Mouse (Mus musculus): ENCODE measurements around the gene Gtf2a2.
"Not testable (repeated sequence)": the region's sequence is repeated elsewhere in the genome, so short reads cannot be mapped to it uniquely, and the experiment has no call there.

Gtf2a2 gene

DNA sequence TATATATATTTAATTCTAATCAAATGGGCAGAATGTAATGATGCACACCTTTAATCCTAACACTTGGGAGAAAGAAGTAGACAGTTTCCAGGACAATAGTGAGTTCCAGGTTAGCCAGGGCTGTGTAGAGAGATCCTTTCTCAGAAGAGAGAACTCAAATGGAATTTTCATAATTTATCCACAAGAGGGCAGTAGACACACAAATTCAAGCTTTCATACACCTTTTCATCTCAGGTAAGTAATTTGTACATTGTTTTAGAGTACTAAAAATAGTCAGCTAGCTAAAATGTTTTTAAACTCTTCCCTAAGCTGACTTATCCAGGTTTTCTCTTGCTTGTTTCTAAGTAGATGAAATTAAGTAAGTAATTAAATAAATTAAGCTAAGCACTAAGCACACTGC lies 6.5 kb downstream of the Gtf2a2 start:
- peak in 1 of 2 experiments; percentile 41 for DNase-seq (ENCODE audit: inconsistent age in 2 of 2, low spot score in 1 of 2)

DNA sequence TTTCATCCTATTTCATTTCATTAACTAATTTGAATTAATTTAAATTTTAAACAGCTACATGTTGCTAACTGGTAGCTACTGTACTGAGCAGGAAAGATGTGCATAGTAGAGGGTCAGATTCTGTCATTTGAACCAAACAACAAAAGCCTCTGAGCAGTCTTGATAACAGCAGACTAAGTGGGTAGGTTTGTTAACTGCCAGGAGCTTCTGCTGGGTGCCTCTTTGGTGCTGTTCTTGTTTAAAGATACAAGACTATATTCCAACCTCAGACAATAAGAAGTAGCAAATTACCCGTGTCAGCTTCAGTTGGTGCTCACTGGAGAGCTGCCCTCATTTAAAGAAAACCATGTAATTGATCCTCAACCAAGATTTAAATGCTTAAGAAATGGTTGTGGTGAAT lies 9.3 kb downstream of the Gtf2a2 start:
- DNase-seq (ENCODE audit: inconsistent age in 2 of 2, low spot score in 1 of 2), result no peak

DNA sequence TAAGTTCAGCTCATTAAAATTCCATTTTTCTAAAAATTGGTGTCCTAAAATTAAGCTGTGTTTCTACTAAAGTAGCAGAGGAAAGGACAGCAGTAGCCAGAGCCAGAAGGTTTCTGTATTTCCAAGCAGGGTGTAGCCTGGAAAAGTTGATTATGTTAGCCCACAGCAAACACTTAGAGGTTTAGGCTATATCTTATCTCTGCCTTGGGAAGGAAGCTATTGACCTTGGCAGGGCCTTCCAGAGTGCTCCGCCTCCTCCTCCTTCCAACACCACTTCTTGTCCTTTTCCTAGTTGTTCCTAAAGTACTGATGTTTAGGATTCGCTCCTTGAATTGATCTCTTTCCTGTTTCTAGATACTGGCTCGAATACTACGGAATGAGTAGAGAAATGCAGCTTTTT lies 9.7 kb downstream of the Gtf2a2 start:
- DNase-seq (ENCODE audit: inconsistent age in 2 of 2, low spot score in 1 of 2), result peak in 1 of 2 experiments; percentile 47

DNA sequence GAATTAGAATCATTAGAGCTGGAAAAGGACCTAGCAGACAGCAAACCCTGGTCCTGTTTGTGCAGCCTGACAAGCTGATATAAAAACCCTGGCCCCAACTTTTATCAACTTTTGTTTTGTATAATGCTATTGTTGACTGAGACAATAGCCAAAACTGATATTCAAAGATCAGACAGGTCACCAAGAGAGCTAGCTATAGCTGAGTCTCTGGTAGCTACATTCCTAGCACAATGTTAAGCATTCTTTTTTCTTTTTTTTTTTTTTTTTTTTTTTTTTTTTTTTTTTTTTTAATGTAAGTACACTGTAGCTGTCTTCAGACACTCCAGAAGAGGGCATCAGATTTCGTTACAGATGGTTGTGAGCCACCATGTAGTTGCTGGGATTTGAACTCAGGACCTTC lies 11.3 kb downstream of the Gtf2a2 start:
- not testable (repeated sequence) for DNase-seq (ENCODE audit: inconsistent age in 2 of 2, low spot score in 1 of 2)

DNA sequence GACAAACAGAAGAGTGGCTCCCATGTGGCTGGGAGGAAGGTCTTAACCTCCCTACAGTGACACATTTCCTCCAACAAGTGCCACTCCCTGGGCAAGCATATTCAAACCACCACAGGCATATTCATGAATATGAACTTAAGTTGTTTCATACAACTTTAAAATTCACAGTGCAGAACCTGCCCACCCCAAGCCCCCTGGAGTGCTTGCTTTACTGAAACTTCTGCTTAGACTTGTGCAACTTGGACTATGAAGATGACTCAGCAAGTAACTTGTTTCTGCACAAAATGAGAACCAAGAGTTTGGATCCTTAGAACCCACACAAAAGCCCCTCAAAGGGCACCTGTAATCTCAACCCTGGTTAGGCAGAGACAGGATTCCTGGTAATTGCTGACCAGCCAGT lies 12.3 kb downstream of the Gtf2a2 start:
- DNase-seq (ENCODE audit: inconsistent age in 2 of 2, low spot score in 1 of 2), result no peak

DNA sequence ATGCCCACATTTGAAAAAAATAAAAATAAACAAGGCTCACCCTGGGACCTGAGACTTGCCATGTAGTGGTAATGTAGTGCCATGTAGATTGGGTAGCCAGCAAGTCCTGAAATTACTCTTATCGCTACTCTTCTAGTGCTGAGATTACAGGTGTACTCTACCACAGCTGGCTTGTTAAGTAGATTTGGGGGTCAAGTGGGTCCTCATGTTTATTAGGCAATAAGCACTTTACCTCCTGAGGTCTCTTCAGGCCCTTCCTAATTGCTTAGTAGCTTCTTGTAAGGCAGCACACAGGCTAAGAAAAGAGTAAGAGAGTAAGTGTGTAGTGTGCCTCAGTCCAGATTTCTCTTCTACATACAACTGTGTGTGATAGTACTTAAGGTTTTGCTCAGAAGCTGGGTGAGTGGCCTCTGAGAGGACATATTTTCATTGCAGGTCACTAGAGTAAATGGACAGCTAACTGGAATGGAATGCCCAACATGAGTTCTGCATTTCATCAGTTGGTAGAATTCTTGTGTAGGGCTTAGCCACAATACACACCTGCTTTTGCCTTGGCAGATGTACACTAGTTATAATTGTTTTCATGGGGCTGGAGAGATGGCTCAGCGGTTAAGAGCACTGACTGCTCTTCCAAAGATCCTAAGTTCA lies 13.1 kb downstream of the Gtf2a2 start:
- DNase-seq (ENCODE audit: inconsistent age in 2 of 2, low spot score in 1 of 2), result no peak

DNA sequence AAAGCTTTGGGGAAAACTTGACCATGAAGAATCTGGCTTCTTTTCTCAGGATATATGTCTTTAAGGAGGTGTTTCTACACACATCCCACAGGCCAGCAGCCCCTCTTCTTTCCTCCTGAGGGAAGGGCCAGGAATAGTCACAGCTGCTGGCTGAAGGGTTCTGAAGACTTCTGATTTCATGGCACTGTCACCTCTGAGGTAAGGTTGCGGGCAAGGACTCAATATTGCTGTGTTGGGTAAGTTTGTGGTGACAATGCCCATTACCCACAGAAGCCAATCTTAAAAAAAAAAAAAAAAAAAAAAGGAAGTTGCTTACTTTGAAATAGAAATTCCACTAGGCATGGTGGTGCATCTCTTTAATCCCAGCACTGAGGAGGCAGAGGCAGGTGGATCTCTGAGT lies 19.8 kb downstream of the Gtf2a2 start:
- DNase-seq (ENCODE audit: inconsistent age in 2 of 2, low spot score in 1 of 2), result no peak

DNA sequence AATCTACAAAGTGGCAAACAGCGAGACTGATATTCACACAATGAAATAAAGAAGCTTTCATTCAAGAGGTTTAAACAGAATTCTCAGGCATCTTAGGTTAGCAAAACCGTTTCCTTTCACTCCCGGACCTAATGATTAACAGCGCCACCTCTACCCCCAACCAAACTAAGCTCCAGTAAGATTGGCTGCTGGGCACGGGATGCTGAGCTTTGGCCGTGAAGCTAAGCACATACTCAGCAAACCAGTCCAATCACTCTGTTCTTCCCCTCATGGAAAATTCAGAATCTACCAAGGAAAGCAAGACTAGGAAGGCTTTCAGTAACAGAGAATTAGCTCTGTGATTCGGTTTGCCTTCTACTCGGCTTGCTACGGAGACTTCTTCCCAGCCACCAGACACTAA lies 20.7 kb downstream of the Gtf2a2 start:
- DNase-seq (ENCODE audit: inconsistent age in 2 of 2, low spot score in 1 of 2), result no peak

DNA sequence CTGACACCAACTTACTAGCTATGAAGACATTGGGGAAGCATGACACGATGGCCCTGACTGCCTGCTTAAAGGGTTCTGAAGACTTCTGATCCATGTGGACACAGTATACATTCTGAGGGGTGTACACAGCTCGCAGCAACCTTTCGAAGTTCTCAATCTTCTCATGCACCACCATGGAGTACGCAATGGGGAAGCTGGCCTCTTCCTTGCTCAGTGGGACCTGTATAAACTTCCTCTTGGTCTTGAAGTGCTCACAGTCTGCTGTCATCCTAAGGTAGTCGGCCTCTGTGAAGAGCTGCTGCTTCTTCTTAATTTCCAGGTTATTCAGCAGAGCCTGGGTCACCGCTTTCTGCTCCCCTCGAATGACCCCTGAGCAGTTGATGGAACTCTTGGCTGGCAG lies 22.4 kb downstream of the Gtf2a2 start:
- DNase-seq (ENCODE audit: inconsistent age in 2 of 2, low spot score in 1 of 2), result no peak

DNA sequence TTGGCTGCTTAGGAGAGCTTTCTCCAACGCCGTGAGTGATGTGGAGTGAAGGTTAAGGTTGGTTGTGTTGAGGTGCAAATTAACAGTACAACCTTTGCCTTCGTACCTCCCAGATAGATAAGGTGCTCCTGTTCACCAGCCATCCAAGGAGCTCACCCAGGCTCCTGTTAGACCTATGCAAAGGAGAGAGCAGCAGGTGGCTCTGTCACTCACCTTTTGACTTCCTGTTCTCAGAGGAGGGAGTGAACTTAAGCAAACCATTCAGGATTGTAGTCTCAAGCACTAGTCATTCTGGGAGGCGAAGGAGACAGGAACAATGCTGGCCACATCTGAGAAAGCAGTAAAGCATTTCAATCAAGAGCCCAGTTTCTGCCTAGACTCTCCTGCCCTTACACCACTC lies 24.3 kb downstream of the Gtf2a2 start:
- DNase-seq (ENCODE audit: inconsistent age in 2 of 2, low spot score in 1 of 2), result no peak

DNA sequence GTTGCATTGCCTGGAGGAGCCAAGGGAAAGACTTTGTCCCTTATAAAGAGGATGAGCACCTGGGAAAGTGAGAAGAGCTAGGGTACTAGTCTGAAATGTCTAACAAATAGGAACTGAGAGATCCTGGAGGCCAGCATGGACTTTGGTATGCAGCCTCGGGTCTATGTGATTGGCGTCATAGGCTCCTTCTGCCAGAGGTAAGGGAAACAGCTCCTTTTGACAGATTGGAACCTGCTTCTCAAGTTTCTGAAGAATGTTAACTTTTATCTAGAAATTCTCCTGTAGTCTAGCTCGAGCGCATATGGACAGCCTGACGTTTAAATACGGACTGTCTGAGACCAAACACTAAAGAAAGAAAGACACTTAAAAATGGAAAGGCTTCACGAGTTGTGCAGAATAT lies 25.6 kb downstream of the Gtf2a2 start, which contains the start of gene Gcnt3:
Gcnt3 (minus strand) TSS at position 101 of the 400 bp plus-strand sequence.
- no peak for DNase-seq (ENCODE audit: inconsistent age in 2 of 2, low spot score in 1 of 2)

DNA sequence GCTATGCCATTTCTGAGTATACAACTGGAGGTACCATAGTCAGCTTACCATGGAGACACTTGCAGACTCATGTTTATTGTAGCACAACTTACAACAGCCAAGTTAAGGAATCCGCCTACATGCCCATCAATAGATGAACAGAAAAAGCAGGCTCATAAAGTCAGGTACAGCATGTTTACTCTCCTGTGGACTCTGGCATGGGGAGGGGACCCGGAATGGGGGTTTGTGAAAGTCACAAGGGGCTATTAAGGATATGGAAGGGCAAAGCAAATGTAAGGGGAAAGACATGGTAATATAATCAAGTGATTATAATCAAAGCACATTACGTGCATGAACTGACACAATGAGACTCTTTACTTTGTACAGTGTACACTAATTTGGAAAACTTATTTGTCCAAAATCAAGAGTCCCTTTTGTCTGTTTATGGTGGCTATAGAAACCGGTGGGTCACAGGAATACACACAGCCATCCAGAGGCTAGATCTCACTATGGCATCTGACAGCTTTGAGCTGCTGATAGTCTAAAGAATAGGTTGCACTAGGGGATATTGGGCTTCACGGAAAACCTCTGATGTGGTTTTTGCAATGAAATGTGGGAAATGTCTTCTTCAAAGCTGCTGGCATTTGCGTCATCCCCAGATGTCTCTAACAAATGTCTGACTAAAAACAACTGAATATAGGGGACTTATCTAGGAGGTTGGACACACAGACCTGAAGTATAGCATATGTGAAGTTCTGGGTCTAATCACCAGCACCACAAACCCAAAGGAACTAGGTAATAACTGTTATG lies 27.4 kb downstream of the Gtf2a2 start:
- DNase-seq (ENCODE audit: inconsistent age in 2 of 2, low spot score in 1 of 2), result no peak

DNA sequence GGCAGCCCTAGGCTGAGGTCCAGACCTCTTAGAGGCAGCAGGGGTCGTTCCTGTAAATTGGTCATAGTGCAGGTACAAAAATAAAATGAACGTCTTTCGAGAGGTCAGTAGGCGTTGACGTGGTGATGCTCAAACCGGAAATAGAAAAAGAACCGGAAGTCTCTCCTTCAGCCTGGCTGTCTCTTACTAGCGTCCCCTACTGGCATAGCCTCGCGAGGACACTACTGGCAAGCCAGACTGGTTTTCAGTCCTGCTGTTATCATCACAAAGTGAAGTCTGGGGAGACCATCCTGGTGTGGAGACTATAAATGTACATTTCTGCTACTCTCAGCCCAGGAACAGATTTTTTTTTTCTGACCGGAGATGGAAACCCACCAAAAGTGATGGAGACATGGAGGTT lies 28.2 kb downstream of the Gtf2a2 start:
- DNase-seq (ENCODE audit: inconsistent age in 2 of 2, low spot score in 1 of 2), result no peak

DNA sequence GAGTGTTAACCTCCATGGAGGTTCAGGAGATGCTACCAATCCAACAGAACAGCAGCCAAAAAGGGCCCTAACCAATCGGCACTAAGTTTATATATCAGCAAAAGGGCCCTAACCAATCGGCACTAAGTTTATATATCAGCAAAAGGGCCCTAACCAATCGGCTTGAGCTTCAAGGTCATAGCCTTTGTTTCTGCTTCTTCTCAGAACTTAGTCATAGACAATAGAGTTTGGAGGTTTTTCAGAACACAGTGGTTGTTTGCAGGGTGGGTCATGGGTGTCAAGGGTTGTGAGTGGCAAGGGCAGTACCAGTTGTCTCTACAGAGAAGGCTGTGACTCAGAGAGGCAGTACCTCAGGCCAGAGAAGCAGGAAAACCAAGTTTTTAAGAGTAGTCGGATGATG lies 29.8 kb downstream of the Gtf2a2 start:
- peak; percentile 42 to 66 for DNase-seq (ENCODE audit: inconsistent age in 2 of 2, low spot score in 1 of 2)

DNA sequence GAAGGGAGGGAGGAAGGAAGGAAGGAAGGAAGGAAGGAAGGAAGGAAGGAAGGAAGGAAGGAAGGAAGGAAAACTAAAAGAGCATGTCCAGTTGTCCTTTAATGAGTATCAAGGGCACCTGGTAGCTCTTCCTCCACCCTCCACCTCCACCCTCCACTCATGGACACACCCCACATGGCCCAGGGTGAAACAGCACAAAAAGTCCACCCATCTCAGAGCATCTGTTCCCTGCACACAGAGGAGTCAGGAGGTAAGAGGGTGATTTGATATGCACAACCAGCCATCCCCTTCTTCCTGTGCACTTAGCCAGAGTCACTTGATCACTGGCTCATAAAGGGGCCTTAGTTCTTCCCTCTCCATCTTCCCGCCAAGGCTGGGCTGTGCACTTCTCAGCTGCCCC lies 30.6 kb downstream of the Gtf2a2 start:
- no peak for DNase-seq (ENCODE audit: inconsistent age in 2 of 2, low spot score in 1 of 2)

DNA sequence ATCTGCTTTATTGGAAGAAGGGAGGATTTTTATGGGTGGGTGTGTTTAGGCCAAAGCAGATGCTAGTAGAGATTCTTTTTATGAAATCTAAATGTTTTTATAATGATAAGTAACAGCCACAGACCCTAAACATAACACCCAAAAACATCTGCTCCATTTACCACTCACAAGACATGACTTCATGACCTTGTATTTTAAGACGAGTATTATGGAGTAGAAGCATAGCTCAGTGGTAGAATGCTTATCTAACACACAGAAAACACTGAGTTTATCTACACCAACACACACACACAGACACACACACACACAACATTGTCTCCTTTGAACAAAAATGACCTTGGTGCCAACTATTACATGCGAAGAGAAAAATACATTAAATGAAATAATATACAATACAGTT lies 32.5 kb downstream of the Gtf2a2 start:
- no peak for DNase-seq (ENCODE audit: inconsistent age in 2 of 2, low spot score in 1 of 2)

DNA sequence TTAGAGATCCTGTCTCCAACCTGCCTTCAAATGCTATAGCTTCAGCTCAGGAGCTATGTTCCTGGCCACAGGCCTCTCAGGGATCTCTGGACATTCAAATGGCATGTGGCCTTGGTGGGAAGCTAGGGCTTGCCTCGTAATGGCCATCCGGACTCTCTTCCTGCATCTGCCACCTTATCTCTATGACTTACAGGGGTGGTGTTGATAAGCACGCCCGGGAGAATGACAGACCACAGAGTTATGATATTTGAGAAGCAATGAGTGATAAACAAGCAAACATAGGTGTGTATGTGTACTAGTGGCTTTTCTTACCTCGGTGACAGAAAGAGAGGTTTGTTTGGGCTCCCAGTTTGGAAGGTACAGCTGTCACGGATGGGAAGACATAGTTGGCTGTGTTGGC lies 33.9 kb downstream of the Gtf2a2 start:
- DNase-seq (ENCODE audit: inconsistent age in 2 of 2, low spot score in 1 of 2), result no peak

DNA sequence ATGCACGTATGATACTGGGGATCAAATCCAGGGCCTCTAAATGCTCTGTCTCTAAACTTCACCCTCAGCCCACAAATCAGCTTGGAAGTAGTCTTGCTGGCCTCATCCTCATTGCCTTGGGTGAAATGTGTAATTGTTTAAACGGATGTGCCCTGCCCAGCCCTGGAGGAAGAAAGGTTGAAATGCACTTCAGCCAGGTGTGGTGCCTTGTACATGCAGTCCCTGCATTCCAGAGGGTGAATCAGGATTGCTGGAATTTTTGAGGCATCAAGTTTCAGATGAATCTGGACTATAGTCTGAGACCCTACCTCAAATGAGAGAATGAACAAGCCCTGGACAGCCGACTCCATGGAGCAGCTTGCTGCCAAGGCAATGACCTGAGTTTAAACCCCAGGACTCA lies 35.5 kb downstream of the Gtf2a2 start:
- DNase-seq (ENCODE audit: inconsistent age in 2 of 2, low spot score in 1 of 2), result no peak

DNA sequence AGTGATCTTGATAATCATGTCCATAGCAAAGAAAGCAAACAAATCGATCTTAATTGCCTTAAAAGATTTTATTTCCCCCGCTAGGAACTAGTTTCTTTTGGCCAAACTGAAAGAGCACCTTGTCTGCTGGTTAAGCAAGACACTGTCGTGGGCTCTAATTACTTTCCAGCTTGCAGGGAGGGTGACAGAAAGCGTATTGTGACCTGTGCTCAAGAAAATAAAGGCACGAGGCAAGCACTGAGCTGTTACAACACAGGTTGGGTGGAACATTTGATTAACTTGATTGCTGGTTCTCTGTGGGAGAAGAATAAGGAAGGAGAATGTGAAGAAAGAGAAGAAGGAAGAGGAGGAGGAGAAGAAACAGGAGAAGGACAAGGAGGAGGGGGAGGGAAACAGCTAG lies 35.9 kb downstream of the Gtf2a2 start:
- no peak for DNase-seq (ENCODE audit: inconsistent age in 2 of 2, low spot score in 1 of 2)

DNA sequence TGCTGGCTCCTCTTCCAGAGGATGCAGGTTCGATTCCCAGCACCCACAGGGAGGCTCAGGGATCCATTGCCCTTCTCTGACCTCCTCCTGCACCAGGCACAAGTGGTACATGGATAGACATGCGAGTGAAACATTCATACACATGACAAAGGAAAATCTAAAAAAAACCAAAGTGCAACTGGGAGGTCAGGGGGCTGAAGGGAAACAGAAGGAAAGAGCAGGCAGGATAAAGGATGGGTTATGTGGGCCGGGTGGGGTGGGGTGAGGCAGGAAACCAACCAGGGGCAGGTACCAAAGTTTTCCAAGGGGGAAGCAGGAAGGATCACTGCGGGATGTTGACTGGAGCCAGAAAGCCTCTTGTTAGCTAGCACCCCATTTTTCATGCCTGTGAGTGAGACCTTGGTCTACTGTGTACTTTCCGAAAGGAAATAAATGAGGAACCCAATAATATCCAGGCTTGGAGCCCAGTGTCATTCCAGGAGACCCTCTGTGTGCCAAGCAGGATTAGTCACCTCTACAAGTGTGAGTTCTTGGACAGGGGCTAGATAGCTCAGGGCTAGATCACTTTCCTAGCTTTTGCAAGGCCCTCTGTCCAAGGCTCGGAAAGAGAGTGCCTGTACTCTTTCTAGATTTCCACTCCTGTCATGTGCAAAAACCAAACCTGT lies 36.5 kb downstream of the Gtf2a2 start:
- DNase-seq (ENCODE audit: inconsistent age in 2 of 2, low spot score in 1 of 2), result peak; percentile 17 to 50

DNA sequence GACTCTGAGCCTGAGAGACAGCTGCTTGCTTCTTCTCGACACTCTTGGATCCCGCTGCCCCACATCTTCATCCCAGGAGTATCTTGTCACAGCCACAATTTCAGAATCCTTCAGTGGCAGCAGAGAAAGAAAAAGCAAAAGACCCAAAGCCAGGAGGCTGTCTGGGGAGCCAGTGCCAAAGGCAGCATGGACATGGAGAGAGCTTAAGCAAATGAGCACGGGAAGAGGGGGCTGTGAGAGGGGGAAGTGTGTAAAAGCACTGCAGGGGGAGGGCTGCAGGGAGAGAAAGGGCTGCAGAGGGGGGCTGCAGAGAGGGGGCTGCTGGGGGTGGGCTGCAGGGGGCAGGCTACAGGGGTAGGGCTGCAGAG lies 37.0 kb downstream of the Gtf2a2 start:
- no peak for DNase-seq (ENCODE audit: inconsistent age in 2 of 2, low spot score in 1 of 2)

DNA sequence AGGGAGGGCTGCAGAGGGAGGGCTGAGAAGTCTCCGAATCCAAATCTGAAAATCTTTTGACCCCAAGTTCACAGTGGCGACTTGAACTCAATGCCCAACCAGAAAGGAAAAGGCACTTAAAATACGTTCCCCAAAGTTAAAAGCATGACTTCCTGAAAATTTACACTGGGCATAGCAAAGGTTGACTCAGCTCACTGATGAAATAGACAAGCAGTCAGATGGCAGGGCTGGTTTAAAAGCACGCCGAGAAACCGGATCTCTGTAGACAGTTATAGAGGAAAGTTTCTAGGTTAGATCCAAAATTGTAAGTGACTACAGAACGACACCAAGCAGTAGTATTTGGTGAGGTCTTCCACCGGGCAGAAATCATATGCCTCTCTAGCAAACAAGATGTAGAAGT lies 37.5 kb downstream of the Gtf2a2 start:
- no peak for DNase-seq (ENCODE audit: inconsistent age in 2 of 2, low spot score in 1 of 2)

Measured in adrenal gland, adult (tissue).